Mouse (Mus musculus) midbrain, embryonic 13.5 days (tissue): Measurements from ENCODE around the gene Gm45062. TPM values are rescaled to one million over a fixed set of nuclear protein-coding genes. Genes with fewer than 3 reads are reported as not detected.

Experiments
- polyA plus RNA-seq: library from polyadenylated mRNA; unstranded; fragments of >200 nt; fragmentation: Nextera tagmentation; extraction: Ambion mirVana; gene quantifications from 2 replicates; pipeline ENCODE4 v1.2.1, GENCODE M21; 2015

The Gm45062 gene
- polyA plus RNA-seq, 1 experiment from 2014 or later = 18.8 TPM

Other genes starting within 250 kb of the Gm45062 start
- gene Col28a1, start 66.8 kb upstream of the Gm45062 start, polyA plus RNA-seq = 0.20 and 0.39 TPM in 2 replicates
- 23.8 and 27.3 TPM in 2 replicates for gene Mios, start 50.2 kb upstream of the Gm45062 start, polyA plus RNA-seq
- 92.8 and 96.7 TPM in 2 replicates for gene Rpa3, start 277 bp upstream of the Gm45062 start, polyA plus RNA-seq
- 43.1 and 49.5 TPM in 2 replicates for gene Umad1, start 162 bp upstream of the Gm45062 start, polyA plus RNA-seq